Mouse (Mus musculus): ENCODE measurements around the gene Rasgef1c.

Gene Rasgef1c

DNA sequence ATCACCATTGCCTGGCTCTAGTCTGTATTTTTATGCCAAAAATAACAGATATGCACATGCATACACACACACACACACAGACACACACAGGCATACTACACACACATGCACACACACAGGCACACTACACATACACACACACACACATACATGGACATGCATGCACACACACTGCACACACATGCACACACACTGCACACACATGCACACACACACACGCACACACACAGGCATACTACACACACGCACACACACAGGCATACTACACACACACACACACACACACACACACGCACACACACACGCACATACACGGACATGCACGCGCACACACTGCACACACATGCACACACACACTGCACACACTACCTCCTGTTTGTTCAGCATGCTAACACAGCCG, 77.3 kb downstream of the Rasgef1c start:
- no peak for DNase-seq

DNA sequence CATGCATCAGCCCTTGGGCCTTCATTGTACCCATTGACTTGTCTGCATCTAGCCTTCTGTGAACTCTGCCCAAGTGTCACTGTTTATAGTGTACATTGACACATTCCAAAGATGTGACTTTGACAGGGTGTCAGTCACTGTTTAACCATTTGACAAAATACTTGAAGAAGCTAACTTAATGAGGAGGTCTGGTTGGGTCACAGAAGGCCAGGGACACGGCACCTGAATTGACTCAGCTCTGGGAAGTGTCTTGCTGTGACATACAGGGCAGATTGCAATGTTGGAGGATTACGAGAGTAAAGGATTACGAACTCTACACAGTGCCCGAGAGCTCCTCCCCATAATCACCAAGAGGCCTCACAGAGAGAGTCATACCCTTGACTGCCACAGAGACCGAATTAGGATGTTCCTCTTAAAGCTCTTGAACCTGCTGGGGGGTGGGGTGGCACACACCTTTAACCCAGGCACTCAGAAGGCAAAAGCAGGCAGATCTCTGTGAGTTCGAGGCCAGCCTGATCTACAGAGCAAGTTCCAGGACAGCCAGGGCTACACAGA, 79.1 kb downstream of the Rasgef1c start:
- no peak for DNase-seq

- no peak for DNase-seq
These were observed 79.8 kb downstream of the Rasgef1c start for GRCm38 (mm10) chr11:49981321-49981963.

- DNase-seq = no peak
These were observed 80.5 kb downstream of the Rasgef1c start for GRCm38 (mm10) chr11:49982094-49982493.

- DNase-seq = no peak
These were observed 81.2 kb downstream of the Rasgef1c start for GRCm38 (mm10) chr11:49982881-49983280.

DNA sequence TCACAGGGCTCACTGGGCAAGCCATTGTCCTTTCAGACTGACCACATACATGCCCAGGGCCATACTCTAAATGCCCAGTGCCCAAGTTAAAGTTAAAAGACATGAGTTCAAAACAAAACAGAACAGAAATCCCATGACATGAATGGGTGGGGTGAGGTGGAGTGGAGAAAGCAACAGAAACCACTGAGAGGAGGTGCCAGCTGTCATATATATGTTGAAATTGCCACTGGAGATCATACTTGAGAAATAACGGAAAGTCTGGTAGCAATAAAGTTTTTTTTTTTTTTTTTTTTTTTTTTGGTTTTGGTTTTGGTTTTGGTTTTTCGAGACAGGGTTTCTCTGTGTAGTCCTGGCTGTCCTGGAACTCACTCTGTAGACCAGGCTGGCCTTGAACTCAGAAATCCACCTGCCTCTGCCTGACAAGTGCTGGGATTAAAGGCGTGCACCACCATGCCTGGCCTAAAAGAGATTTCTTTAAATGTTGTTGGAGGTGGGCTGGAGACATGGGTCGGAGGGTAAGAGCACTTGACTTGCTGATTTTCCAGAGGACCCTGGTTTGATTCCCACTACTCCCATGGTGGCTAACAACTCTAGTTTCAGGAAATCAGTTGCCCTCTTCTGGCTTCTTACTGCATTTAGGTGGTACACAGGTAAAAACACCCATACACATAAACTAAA, 82.4 kb downstream of the Rasgef1c start:
- DNase-seq = no peak

DNA sequence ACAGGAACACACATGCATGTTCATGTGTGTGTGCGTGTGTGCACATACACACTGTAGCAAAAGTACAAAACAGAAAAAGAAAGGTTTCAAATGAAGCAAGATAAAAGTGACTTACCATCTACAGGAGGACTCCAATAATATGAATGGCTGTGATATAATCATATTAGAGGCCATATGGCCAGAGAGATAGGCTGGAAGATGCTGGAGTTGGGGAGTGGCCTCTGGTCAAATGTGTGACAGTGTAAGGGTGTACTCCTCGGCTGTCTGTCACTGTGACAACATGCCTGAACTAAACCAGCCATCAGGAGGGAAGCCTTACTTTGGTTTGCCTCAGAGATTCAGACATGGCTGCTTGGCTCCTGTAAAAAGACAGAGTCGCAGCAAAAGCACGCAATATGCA, 83.4 kb downstream of the Rasgef1c start:
- DNase-seq = no peak

DNA sequence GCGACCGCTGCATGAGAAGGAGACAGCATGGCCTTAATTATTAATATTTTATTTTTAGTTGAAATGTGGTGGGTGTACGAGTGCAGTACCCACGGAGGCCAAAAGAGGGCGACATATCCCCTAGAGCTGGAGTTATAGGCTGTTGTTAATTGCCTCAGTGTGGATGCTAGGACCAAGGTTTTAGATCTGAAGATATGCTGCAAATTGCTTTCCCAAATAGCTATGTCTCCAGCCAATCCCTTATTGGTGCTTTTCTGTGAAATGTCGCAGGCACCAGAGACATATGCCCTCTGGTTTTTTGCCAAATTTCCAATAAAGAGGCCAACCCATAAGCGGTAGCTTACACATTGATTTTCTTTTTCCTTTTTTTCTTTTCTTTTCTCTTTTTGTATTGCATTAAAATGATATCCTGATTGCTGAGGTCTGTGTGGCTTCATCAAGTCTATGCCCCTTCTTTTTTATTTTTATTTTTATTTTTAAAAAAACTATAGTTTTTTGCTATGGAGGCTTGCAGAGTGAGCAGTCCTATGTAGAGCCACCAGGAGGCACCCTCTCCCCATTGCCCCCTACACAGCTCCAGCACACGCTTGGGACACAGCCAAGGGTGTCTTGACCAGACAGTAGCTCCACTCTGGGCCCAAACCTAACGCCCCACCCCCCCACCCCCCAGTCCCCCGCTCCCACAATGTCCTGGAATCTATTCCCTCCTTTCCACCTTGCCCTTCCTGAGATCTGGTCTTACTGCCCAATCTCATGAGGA, 84.8 kb downstream of the Rasgef1c start:
- DNase-seq = peak; percentile 63 to 79

DNA sequence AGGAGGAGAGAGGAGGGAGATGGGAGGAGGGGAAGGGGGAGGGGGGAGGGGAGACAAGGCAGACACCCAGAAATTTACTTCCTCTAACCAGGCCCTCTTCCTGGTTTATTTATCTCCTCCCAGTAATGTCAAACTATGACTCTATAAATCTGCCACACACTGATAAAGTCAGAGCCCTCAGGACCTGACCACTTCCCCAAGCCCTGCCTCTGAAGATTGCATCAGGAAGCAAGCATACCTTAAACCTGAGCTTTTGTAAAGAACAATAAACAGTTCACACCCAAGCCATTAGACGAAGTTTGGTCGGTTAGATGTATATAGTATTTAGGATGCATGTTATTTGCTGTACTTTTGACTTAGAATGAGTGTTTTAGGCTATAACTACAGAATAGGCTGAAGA, 92.9 kb downstream of the Rasgef1c start:
- no peak for DNase-seq

- DNase-seq = no peak
These were observed 94.8 kb downstream of the Rasgef1c start for GRCm38 (mm10) chr11:49996398-49996797.

GRCm38 (mm10) chr11:49997321-49997720, 95.7 kb downstream of the Rasgef1c start:
- DNase-seq = no peak

GRCm38 (mm10) chr11:50002853-50003252, 101.2 kb downstream of the Rasgef1c start:
- DNase-seq = no peak

DNA sequence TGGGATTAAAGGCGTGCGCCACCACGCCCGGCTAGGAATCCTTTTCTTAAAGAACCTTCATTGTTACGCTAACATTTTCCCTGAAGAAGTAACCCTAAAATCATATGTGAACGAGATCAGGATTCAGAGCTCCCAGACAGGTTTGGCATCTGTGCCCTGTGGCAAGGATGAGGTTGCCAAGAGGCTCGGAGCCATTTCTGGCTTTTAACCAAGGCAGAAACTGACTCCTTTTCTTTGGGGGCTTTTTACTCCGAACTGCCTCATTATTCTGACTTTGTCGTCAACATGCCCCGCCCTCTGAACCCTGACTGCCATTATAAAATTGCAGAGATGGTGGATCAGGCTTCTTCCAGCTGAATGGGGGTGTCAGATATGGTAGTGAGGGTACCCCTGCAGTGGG, 106.1 kb downstream of the Rasgef1c start:
- DNase-seq = no peak

- no peak for DNase-seq
These were observed 106.6 kb downstream of the Rasgef1c start for GRCm38 (mm10) chr11:50008231-50008630.

DNA sequence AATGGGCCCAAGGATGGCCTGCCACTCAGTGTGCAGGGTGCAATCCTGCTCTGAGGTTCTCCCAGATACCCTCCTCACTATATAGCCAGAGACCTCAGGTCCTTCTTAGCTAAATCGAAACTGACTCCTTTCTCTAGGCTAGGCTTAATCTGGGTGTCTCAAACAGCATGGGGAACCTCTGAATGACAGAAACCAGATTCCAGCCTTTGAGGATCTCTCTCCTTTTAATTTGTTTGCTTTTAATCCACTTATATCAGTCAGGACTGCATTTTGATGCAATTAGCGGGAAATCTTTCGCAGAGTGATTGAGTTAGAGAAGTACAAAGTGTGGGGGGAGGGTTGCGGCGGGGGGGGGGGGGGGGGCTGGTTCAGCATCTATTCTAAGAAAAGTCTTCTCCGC, 111.4 kb downstream of the Rasgef1c start:
- DNase-seq = no peak

GRCm38 (mm10) chr11:50016503-50016902, 114.9 kb downstream of the Rasgef1c start:
- DNase-seq = no peak

DNA sequence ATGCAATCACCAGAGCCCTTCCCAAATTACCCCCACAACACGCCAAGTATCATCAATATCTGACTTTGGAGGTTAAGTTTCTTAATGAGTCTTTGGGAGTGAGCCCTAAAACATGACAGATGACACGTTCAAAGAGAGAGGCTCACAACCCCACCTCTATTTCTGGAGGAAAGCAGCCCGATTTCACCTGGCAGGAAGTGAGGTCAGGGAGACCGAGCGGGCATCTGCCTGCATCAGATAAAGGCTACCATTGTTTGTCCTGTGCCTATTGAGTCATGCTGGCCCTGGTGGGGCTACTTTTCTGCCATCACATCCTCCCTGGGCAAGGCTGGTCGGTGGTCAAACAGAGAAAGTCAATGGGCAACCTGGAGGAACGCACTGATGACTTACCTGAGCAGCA, 115.9 kb downstream of the Rasgef1c start:
- no peak for DNase-seq

DNA sequence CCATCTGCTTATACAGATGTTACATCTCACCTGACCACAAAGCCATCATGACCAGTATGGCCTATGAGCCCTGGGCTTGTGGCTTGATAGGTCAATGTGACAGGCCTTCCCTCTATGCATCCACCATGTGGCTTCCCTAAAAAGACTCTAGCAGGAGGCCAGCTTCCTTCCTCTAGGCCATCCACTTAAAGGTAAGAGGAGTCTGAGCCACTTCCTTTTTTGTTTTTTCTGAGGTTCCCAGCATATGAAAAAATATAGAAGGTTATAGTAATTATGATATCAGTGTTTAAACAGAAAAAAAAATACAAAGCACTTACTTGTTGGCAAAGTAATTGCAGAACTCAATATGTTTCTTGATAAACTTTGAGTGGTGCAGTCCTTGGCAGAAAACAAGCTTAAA, 117.2 kb downstream of the Rasgef1c start:
- DNase-seq = no peak

- no peak for DNase-seq
These were observed 120.5 kb downstream of the Rasgef1c start for GRCm38 (mm10) chr11:50022085-50022484.

DNA sequence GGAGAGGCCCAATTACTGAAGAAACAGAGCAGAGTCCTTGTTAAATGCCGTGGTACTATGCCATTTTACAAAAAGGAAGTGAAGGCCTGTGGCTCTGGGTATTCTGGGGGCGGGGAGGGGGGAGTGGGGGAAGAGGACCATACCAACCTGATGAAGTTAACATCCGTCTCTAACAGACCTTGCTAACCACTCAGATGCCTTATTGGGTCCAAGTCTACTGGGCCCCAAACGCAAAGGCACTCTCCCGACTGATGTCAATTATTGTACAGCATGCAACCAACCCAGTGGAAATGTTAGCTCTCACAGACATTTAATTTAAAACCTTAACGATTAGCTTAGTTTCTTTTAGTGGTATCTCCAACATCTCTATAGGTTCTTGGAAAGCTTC, 122.8 kb downstream of the Rasgef1c start:
- DNase-seq = no peak

- DNase-seq = peak; percentile 95 to 99
These were observed 123.4 kb downstream of the Rasgef1c start, which contains the start of gene Rnf130 for GRCm38 (mm10) chr11:50024833-50025720. TSS of gene Rnf130 (plus strand) at chr11:50025346.

DNA sequence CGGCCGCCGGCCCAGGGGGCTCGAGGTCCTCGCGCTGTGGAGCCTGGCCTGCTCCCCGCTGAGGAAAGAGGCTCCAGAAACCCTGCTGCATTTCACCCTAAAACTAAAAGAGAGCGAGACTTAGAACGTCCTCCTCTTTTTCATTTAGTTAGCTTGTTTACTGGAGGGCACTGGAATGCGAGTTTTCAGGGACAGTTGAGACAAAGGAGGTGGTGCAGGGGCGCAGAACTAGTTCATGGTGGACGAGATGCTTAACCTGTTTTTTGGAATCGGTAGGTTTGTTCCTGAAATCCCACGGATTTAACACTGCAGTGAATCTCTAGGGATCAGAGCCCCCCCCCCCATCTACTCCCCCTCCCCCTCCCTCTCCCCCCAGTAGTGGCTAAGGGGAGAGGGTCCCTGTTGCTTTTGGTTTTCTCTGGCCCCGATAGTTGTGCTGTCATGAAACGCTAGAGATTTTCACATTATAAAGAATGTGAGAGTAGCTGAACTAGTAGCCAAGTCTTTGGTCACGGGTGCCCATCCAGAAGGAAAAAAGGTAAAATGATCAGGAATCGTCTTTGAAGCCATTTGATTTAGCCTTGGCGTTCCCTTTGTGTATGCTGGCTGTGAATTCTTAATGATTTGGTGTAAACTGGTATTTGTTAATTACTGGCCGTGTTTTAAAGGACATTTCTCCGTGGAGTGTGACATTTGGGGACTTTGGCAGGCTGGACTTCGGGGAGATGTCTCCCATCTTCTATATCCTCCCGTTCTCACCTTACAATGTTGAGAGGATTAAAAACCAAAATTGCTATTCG, 124.3 kb downstream of the Rasgef1c start:
- peak in 1 of 2 experiments; percentile 33 for DNase-seq
